Mouse (Mus musculus): ENCODE results near the gene Map2k5.

Gene Map2k5

DNA sequence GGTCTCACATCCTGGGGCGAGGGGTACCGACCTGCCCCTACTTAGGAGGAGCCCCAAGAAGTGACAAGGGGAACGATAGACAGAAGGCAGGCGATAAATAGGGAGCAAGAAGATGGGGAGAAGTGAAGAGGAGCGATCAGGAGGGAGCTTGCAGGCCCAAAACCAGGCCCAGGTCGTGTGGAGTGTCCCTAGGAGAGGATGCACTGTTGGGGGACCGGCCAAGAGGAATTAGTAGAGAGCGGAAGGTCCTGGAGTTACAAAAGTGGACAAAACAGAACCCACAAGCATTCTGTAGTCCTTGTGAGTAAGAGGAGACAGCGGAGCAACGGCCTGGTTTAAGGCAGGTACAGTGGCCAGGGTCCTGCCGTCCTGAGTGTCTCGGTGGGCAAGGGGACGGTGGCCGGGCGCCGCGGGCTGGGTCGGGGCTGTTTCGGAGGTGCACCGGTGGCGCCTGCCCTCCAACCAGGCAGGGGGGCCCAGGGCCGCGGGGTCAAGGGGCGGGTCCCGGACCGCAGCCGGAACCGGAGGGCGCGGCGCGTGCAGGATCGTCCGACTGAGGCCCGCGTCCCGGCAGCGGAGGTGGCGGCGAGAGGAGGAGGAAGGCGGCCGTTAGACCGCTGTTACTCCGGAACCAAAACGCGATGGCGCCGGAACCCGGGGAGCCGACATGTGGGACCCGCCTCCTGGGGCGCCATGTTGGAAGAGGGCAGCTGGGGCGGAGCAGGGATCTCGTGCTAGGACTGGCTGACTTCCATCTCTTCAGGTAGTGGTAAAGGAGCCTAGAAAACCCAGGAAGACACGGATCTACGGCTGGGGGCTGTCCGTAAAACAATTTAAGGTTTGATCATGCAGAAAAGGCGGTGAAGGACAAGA, at the start of gene Map2k5:
TSS of gene Map2k5 (minus strand) at position 633 of the 873 bp plus-strand sequence.
- DNase-seq = peak; percentile 92

GRCm38 (mm10) chr9:63421096-63421736, 43.5 kb upstream of the Map2k5 start:
- DNase-seq = no peak

GRCm38 (mm10) chr9:63420396-63420795, 42.7 kb upstream of the Map2k5 start:
- no peak for DNase-seq

DNA sequence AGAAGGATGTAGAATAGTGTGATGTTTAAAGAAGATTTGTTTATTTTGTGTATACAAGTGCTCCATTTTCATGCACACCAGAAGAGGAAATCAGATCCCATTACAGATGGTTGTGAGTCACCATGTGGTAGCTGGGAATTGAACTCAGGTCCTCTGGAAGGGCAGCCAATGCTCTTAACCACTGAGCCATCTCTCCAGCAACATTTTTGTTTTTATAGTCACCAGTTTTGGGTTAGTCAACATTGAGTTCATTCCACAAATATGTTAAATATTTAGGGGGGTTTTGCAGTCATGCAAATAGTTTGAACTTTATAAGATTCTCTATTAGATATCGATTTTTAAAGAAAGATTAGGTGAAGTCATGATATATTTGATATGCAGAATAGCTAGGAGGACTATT, 22.5 kb upstream of the Map2k5 start:
- DNase-seq = peak; percentile 3 to 12

DNA sequence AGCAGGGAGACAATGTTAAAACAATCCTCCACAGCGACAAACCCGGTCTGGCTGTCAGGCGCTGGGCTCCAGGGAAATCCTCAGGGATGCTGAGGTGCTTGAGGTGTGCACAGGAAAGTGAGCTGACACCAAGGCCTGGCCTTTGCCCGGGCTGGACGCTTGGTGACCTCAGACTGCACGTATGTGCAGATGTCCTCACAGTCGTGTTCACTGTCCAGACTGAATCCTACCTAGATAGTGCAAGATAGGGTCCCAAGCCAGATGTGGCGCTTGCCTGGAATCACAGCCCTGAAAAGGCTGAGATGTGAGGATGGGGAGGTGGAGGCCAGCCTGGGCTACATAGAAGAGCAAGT, 21.7 kb upstream of the Map2k5 start:
- DNase-seq = no peak

DNA sequence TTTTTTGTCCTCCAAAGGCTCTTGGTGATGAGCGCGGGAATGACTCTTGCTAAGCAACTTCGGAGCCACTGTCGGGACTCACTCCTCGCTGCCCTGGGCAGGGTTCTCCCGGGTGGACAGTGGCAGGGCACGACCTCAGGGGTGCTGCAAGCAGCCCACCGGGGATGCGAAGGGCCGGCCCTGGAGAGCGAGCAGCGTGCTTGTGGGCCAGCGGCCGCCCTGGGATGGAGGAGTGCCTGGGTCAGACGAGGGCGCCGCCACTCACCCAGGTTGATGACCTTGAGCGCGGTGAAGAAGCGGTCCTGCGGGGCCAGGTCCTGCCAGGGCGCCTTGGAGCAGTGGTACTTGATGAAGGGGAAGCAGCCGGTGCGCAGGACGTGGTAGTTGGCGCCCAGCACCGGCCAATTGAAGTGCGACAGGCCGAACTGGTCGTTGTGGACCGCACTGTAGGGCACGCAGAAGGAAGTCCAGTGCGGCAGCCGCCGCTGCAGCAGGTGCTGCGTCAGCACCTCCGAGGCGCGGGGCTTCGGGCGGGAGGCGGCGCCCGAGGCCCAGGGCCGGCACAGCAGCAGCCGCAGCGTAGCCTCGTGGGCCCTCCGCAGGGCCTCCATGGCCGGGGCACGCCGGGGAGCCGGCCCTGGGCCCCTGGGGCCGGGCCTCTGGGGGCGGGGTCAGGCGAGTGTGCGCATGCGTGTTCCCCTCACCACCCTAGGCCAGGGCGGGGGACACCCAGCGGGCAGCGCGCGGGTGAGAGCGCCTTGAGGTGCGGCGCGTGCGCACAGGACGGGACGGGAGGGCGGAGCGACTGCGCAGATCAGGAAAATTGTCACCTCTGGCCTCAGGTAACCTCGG, 21.1 kb upstream of the Map2k5 start, which contains the start of gene 2300009A05Rik:
TSS of gene 2300009A05Rik (minus strand) at position 636 of the 852 bp plus-strand sequence.
- DNase-seq = peak; percentile 97 to 98

DNA sequence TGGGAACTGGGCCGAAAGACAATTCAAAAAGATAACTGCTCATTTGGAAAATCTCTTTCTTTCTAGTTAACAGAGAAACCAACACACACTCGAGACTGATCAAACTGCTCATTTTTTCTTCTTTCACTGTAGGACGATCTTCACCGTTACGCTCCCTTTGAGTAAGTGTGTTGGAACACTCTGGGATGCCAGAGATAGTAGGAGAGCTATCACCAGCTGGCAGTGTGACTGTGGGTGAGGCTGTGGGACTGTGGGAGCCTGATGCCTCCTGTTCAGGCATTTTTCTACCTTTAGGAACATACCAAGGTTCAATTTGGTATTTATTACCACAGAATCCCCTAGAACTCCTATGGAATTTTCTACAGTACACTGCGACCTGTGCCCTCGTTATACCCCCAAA, 17.9 kb upstream of the Map2k5 start:
- no peak for DNase-seq

GRCm38 (mm10) chr9:63391307-63391706, 13.6 kb upstream of the Map2k5 start:
- DNase-seq = no peak

GRCm38 (mm10) chr9:63382761-63383160, 5.1 kb upstream of the Map2k5 start:
- DNase-seq = no peak

GRCm38 (mm10) chr9:63380326-63380725, 2.6 kb upstream of the Map2k5 start:
- no peak for DNase-seq

DNA sequence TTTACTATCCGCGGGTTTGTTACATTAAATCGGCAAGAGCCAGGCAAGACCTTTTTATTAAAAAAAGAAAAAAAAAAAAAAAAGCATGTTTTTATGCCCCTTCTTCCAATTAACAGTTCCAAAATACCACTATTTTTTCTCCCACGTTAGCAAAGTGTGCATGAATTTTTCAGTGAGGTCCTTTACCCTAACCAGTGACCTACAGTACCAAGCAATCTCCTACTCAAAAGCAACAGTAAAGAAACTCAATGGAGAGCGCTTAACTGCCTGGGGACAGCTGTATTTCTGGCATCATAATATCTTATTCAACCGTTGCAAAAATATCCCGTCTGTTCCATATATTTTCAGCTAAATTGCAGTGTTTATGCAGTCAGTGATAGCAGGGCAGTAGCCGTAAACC, 472 bp upstream of the Map2k5 start:
- no peak for DNase-seq

DNA sequence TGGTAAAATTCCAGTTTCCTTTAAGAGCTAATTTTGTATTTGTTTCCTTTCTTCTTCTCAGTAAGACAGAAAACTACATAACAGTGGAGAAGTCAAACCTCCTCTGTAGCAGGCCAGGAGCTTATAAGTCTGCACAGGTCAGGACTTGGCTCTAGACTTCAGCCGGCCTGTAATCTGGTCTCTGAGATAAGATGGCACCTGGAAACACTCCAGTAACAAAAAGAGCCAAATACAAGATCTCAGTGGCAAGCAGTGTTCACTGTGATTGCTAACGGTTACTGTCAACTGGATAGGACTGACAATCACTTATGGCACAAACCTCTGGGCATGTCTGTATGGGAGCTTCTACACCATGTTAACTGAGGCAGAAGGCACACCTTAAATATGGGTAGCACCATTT, 4.4 kb downstream of the Map2k5 start:
- DNase-seq = no peak

DNA sequence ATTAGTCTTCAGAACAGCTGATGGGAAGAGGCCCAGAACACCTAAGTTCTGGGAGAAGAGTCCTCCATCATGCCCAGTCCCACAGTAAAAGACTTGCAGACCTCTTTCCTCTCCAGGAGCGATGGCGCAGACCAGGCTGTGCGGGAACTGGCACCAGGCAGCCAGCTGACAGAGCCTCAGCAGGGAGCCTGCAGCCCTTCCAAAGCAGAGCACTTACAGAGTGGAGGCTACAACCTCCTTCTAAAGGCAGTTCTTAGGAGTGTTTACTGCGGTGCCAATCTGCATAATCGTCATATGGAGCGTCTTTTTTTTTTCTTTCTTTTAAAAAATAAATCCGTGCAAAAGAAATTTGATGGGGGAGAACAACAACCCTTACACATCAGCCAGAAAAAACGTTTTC, 5.2 kb downstream of the Map2k5 start:
- DNase-seq = no peak

DNA sequence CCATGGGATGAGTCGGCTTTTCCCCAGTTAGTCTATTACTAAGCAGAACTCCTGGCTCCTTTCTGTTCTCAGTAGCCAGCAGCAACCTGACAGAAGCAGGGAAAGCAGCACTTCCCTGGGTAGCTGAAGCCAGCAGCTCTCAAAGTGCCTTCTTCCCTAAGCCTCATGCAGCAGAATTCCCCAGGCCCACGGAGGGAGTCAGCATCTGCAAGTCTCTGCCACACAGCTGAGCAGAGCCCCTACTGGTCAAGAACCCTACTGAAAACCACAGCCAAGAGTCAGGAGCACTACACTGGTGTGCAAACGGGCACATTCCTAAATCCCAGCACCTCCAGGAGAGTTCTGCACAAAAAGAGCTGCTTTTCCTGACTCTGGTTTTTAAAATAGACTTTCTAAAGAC, 17.3 kb downstream of the Map2k5 start:
- no peak for DNase-seq

GRCm38 (mm10) chr9:63359016-63359415, 18.7 kb downstream of the Map2k5 start:
- no peak for DNase-seq

- no peak for DNase-seq
Observed at GRCm38 (mm10) chr9:63356721-63357120, 21.0 kb downstream of the Map2k5 start.

- no peak for DNase-seq
Observed at GRCm38 (mm10) chr9:63356278-63356677, 21.4 kb downstream of the Map2k5 start.

DNA sequence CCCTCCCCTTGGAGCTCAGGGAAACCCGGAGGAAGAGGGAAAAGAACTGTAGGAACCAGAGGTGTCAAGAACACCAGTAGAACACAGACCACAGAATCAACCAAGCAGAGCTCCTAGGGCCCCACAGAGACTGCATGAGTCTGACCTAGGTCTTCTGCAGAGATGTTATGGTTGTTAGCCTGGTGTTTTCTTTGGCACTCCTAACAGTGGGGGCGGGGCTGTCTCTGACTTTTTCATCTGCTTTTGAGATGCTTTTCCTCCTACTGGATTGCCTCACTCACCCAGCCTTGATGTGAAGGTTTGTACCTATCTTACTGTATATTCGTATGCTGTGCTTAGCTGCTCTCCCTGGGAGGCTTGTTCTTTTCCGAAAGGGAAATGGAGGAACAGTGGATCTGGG, 23.5 kb downstream of the Map2k5 start:
- DNase-seq = no peak

- DNase-seq = no peak
Observed at GRCm38 (mm10) chr9:63350030-63350429, 27.7 kb downstream of the Map2k5 start.

DNA sequence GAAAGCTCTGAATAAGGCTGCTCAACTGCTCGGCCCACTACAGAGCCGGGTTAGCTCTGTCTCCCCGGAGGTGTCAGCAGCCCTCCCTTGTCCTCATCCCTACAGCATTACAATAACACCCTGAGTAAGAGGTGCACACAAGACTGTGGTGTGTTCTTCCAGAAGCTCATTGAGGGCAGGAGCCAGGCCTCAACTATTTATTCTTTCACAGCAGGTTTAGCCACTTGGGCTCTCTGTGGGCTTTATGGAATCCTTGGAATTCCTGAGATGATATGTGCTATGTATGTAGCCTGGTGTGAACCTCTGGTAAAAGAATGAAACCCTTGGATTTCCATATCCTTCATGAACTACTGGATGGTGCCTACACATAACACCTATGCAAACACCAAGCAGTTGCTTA, 28.5 kb downstream of the Map2k5 start:
- no peak for DNase-seq

DNA sequence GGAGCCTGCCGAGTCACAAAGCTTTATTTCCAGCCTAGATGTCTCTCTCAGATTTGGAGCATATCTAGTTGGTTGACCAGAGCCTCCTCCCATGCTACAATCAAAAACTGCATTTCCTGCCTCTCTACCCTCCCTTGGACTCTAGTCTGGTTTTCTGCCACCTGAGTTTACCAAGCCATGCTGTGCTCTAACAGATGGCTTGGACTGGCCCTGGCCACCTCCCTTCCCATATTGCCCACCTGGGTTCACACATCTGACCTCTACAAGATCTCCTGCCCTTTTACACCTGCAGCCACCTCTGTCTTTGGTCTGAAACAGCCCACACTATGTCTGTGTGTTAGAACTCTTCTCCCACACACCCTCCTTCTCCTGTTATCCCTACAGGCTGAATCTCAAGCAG, 29.6 kb downstream of the Map2k5 start:
- DNase-seq = no peak

DNA sequence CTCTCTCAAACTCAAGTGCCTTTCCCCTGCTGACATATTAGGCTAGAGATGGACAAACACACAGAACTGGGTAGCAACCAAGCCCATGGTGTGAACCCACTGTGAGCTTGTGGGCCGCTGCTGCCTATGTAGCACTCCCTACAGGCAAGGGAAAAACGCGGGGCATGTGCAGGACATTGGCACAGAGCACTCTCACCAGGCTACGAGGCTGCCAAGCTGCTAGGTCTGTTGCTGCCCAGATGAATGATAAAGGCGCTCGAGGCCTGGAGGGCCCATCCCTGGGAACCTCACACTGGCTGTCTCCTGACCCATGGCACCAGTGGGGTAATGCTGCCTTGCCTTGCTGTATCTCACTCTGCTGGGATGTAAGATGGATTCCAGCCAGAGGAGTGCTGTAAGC, 31.7 kb downstream of the Map2k5 start:
- DNase-seq = no peak

- DNase-seq = no peak
Observed at GRCm38 (mm10) chr9:63341761-63342160, 35.9 kb downstream of the Map2k5 start.
